Comparison of ENCODE assay signal across 27 mouse cellular contexts in the genomic region with DNA sequence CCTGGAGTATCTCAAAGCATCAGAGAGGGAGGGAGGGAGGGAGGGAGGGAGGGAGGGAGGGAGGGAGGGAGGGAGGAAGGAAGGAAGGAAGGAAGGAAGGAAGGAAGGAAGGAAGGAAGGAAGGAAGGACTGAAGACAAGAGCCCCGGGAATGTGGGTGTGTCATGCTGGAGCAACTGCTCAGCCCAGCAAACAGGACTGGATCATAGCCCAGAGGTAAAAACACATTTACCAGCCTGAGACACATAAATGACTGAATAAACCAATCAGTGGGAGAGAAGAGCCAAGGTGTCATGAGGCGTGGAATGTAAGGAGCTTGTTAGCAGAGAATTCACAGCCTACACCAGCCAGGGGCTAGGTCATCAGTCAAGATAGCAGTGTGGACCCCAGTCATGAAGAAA.
DNase-seq lines count a peak whose midpoint lies in the region; TF ChIP-seq lines count a peak whose summit lies in the region.
"Had no signal": no experiment of that assay in that cellular context is flagged by ENCODE, and none has a peak within 500 bp of the region (broad histone marks: within the 10 kb centered on the region; RNA-seq: fewer than 3 reads in every experiment).

No protein-coding gene starts in this region.

- TF ChIP-seq CTCF in gastrocnemius, adult 2 months (IDR thresholded peaks at IDR 0.05) = no peak

- H3K27ac ChIP-seq in gastrocnemius, adult 2 months = peak overlapping the region; percentile 97; the same call in 1 of the 2 replicates
- H3K27ac ChIP-seq: embryonic facial prominence, embryonic 10.5 days; embryonic facial prominence, embryonic 13.5 days; forebrain, embryonic 13.5 days; heart, adult 2 months; heart, embryonic 10.5 days; heart, embryonic 13.5 days; hindbrain, embryonic 14.5 days; hindbrain, postnatal 0 days had no signal

- peak; percentile 34 for DNase-seq in cerebellum, adult 11-12 months
- DNase-seq in cerebellum, postnatal 14 days = no peak
- no peak for DNase-seq in gastrocnemius, adult 2 months
- no peak for DNase-seq in gastrocnemius, adult 18-20 months (ENCODE audit: low spot score)
- peak; percentile 2 for DNase-seq in urinary bladder, postnatal 14 days (ENCODE audit: low spot score)
- no peak for DNase-seq in urinary bladder, postnatal 36 days (ENCODE audit: low spot score in 2 of 2)
- DNase-seq: adrenal gland, postnatal 36 days; B cell, adult 2 months; cerebellum, adult 11 months; cerebellum, adult 8-10 months; cerebellum, postnatal 36 days; embryo, embryonic 11 days; forebrain, postnatal 0 days; gastrocnemius, postnatal 10 days; gastrocnemius, postnatal 36 days; heart, adult 2 months; heart, postnatal 14 days; heart, postnatal 4 days; kidney, adult 8-10 months had no signal

- H3K4me3 ChIP-seq in gastrocnemius, adult 2 months = no peak overlapping the region
- H3K4me3 ChIP-seq: embryonic facial prominence, embryonic 10.5 days; embryonic facial prominence, embryonic 13.5 days; erythroblast, embryonic 14.5 days; forebrain, embryonic 13.5 days; heart, adult 2 months; heart, embryonic 10.5 days; heart, embryonic 13.5 days had no signal

- intact Hi-C loops in gastrocnemius, adult 2 months (cut with DNase I) = no loop called here

Comparison
In these comparisons a context has a peak if more than half of its experiments do, and no peak if none do; other contexts are left out.
1. DNase-seq: peak in cerebellum, adult 11-12 months (single experiment) and urinary bladder, postnatal 14 days (single experiment); none in cerebellum, postnatal 14 days (0 of 2), gastrocnemius, adult 2 months (single experiment), gastrocnemius, adult 18-20 months (single experiment) and urinary bladder, postnatal 36 days (0 of 2).